Mouse (Mus musculus): Measurements from ENCODE around the gene Nip7. TPM values are rescaled to one million over a fixed set of nuclear protein-coding genes. Genes with fewer than 3 reads are reported as not detected.
"Not testable (repeated sequence)": the region's sequence is repeated elsewhere in the genome, so short reads cannot be mapped to it uniquely, and the experiment has no call there.

Gene Nip7
- total and polyA plus RNA-seq, 2 experiments from 2014 or later: 40.1 to 68.2 TPM

- Histone ChIP-seq H3K4me1 (ENCODE audit: insufficient read depth) (peaks cover 12% of the 10 kb centered on the region), H3K9ac (peak within 1 kb of the TSS; percentile 97), H3K4me2 (ENCODE audit: low read depth) (peak within 1 kb of the TSS; percentile 74), H3K27ac (ENCODE audit: low read depth, low read length) (peak within 1 kb of the TSS; percentile 83), H3K36me3 (ENCODE audit: insufficient read depth) (peaks cover under 1% of the 10 kb centered on the region; the same call in 1 of the 2 replicates), H3K27me3 (ENCODE audit: insufficient read depth, low read length) (no peaks in the 10 kb centered on the region), H3K4me3 (ENCODE audit: low read depth, low read length) (peak within 1 kb of the TSS; percentile 98), H3K9me3 (ENCODE audit: low read length) (no peaks in the 10 kb centered on the region)
- WGBS: 5% methylated on average over 58 of the region's 66 CpGs
- ATAC-seq (peak; percentile 98), DNase-seq (peak; percentile 96)
- TF ChIP-seq CTCF (IDR thresholded peaks at IDR 0.05; ENCODE audit: low read depth): peak; percentile 90
These were observed 25.8 kb upstream of the Nip7 start, which contains the start of gene Vps4a for GRCm38 (mm10) chr8:107030650-107031576. Vps4a (plus strand) TSS chr8:107031222.

GRCm38 (mm10) chr8:107031577-107032090 is 25.0 kb upstream of the Nip7 start:
- H3K27ac ChIP-seq (ENCODE audit: low read depth, low read length): peak overlapping the region; percentile 83
- H3K4me2 ChIP-seq (ENCODE audit: low read depth): peak overlapping the region; percentile 74
- ATAC-seq: peak; percentile 50
- 1% methylated on average over 38 of the region's 40 CpGs for WGBS
- H3K27me3 ChIP-seq (ENCODE audit: insufficient read depth, low read length): no peaks in the 10 kb centered on the region
- TF ChIP-seq CTCF (IDR thresholded peaks at IDR 0.05; ENCODE audit: low read depth): no peak
- DNase-seq: no peak
- H3K9ac ChIP-seq: peak overlapping the region; percentile 97
- H3K4me3 ChIP-seq (ENCODE audit: low read depth, low read length): peak overlapping the region; percentile 98
- peaks cover 8% of the 10 kb centered on the region; the same call in 1 of the 2 replicates for H3K36me3 ChIP-seq (ENCODE audit: insufficient read depth)
- no peaks in the 10 kb centered on the region for H3K9me3 ChIP-seq (ENCODE audit: low read length)
- H3K4me1 ChIP-seq (ENCODE audit: insufficient read depth): peaks cover 12% of the 10 kb centered on the region

GRCm38 (mm10) chr8:107033609-107034008 is 23.1 kb upstream of the Nip7 start:
- not testable (repeated sequence) for H3K4me2 ChIP-seq (ENCODE audit: low read depth); H3K27ac ChIP-seq (ENCODE audit: low read depth, low read length); ATAC-seq; H3K4me3 ChIP-seq (ENCODE audit: low read depth, low read length); H3K27me3 ChIP-seq (ENCODE audit: insufficient read depth, low read length); DNase-seq; H3K9me3 ChIP-seq (ENCODE audit: low read length); H3K9ac ChIP-seq
- Histone ChIP-seq H3K4me1 (ENCODE audit: insufficient read depth) (peaks cover 12% of the 10 kb centered on the region), H3K36me3 (ENCODE audit: insufficient read depth) (peaks cover 16% of the 10 kb centered on the region)
- 87% methylated on average over 2 of the region's 2 CpGs for WGBS

GRCm38 (mm10) chr8:107035641-107036040 is 21.0 kb upstream of the Nip7 start:
- H3K4me3 ChIP-seq (ENCODE audit: low read depth, low read length): no peak overlapping the region
- H3K36me3 ChIP-seq (ENCODE audit: insufficient read depth): peaks cover 35% of the 10 kb centered on the region
- WGBS: 76% methylated on average over 3 of the region's 3 CpGs
- H3K4me2 ChIP-seq (ENCODE audit: low read depth): no peak overlapping the region
- TF ChIP-seq CTCF (IDR thresholded peaks at IDR 0.05; ENCODE audit: low read depth): no peak
- peaks cover 12% of the 10 kb centered on the region for H3K4me1 ChIP-seq (ENCODE audit: insufficient read depth)
- H3K27ac ChIP-seq (ENCODE audit: low read depth, low read length): no peak overlapping the region
- H3K27me3 ChIP-seq (ENCODE audit: insufficient read depth, low read length): no peaks in the 10 kb centered on the region
- H3K9me3 ChIP-seq (ENCODE audit: low read length): no peaks in the 10 kb centered on the region
- no peak for ATAC-seq
- H3K9ac ChIP-seq: no peak overlapping the region
- no peak for DNase-seq

DNA sequence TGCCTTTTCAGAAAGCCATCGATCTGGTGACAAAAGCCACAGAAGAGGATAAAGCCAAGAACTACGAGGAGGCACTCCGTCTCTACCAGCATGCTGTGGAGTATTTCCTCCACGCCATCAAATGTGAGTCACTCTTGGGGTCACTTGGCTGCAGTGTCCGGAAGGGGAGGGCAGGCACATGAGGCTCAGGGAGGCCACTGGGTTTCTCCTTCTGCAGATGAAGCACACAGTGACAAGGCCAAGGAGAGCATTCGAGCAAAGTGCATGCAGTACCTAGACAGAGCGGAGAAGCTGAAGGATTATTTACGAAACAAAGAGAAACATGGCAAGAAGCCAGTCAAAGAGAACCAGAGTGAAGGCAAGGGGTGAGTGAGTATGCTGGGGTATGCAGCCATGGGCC is 20.1 kb upstream of the Nip7 start:
- Histone ChIP-seq H3K4me1 (ENCODE audit: insufficient read depth) (peaks cover 12% of the 10 kb centered on the region), H3K4me3 (ENCODE audit: low read depth, low read length) (no peak overlapping the region), H3K4me2 (ENCODE audit: low read depth) (no peak overlapping the region), H3K9me3 (ENCODE audit: low read length) (no peaks in the 10 kb centered on the region), H3K27me3 (ENCODE audit: insufficient read depth, low read length) (no peaks in the 10 kb centered on the region), H3K36me3 (ENCODE audit: insufficient read depth) (peaks cover 45% of the 10 kb centered on the region), H3K27ac (ENCODE audit: low read depth, low read length) (no peak overlapping the region), H3K9ac (no peak overlapping the region)
- 82% methylated on average over 8 of the region's 8 CpGs for WGBS
- no peak for TF ChIP-seq CTCF (IDR thresholded peaks at IDR 0.05; ENCODE audit: low read depth)
- ATAC-seq (no peak), DNase-seq (no peak)

- H3K4me3 ChIP-seq (ENCODE audit: low read depth, low read length): no peak overlapping the region
- H3K36me3 ChIP-seq (ENCODE audit: insufficient read depth): peaks cover 85% of the 10 kb centered on the region
- no peak for TF ChIP-seq CTCF (IDR thresholded peaks at IDR 0.05; ENCODE audit: low read depth)
- 83% methylated on average over 7 of the region's 7 CpGs for WGBS
- DNase-seq (no peak), ATAC-seq (no peak)
- H3K9me3 ChIP-seq (ENCODE audit: low read length): no peaks in the 10 kb centered on the region
- no peak overlapping the region for H3K27ac ChIP-seq (ENCODE audit: low read depth, low read length)
- no peaks in the 10 kb centered on the region for H3K27me3 ChIP-seq (ENCODE audit: insufficient read depth, low read length)
- H3K4me2 ChIP-seq (ENCODE audit: low read depth): no peak overlapping the region
- H3K4me1 ChIP-seq (ENCODE audit: insufficient read depth): no peaks in the 10 kb centered on the region
- H3K9ac ChIP-seq: no peak overlapping the region
These were observed 16.0 kb upstream of the Nip7 start for GRCm38 (mm10) chr8:107040632-107041031.

- no peaks in the 10 kb centered on the region for H3K9me3 ChIP-seq (ENCODE audit: low read length)
- TF ChIP-seq CTCF (IDR thresholded peaks at IDR 0.05; ENCODE audit: low read depth): no peak
- no peak for DNase-seq
- no peak overlapping the region for H3K4me3 ChIP-seq (ENCODE audit: low read depth, low read length)
- H3K4me1 ChIP-seq (ENCODE audit: insufficient read depth): no peaks in the 10 kb centered on the region
- no peaks in the 10 kb centered on the region for H3K27me3 ChIP-seq (ENCODE audit: insufficient read depth, low read length)
- 94% methylated on average over 6 of the region's 6 CpGs for WGBS
- no peak overlapping the region for H3K9ac ChIP-seq
- H3K27ac ChIP-seq (ENCODE audit: low read depth, low read length): no peak overlapping the region
- ATAC-seq: no peak
- H3K4me2 ChIP-seq (ENCODE audit: low read depth): no peak overlapping the region
- H3K36me3 ChIP-seq (ENCODE audit: insufficient read depth): peaks cover 76% of the 10 kb centered on the region
These were observed 11.2 kb upstream of the Nip7 start for GRCm38 (mm10) chr8:107045478-107045877.
